Mouse (Mus musculus) testis, adult 2 months (tissue): Measurements from ENCODE around the gene Mterf1b.

Experiments
- CTCF ChIP-seq: fragments of 200-500 bp; IDR thresholded peaks from 2 replicates; pipeline ENCODE4 v1.5.1; 2012; ENCODE audit warnings: low read depth, mild to moderate bottlenecking, inconsistent platforms, low read length, moderate library complexity; ENCODE audit not compliant: control insufficient read depth, insufficient read depth, insufficient replicate concordance
- POLR2A ChIP-seq: fragments of 200-500 bp; IDR thresholded peaks from 2 replicates; pipeline ENCODE4 v1.6.1; 2012; ENCODE audit warnings: low read depth, mild to moderate bottlenecking, inconsistent platforms, low read length, moderate library complexity; ENCODE audit not compliant: control insufficient read depth

DNA sequence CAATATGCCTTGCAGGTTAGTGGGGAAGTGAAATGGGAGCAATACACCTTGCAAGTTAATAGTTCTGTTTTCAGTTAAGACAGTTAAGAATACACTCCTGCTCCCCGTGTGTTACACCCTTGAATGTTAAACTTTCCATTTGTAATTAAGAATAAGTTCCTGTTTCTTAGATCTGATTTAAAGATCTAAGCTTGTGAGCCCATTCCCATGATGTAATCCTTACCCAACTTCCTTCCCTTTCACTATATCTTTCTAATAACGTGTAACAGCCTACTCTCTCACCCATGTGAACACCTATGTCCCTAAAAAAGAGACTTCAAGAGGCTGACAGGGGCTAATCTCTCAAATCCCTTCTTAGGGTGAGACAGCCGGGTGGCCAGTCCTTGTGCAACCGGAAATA lies 5.4 kb upstream of the Mterf1b start:
- TF ChIP-seq POLR2A (no peak), CTCF (no peak)
